Mouse (Mus musculus) intestine, postnatal 0 days (tissue): ENCODE measurements around the gene Fgd2. TPM values are rescaled to one million over a fixed set of nuclear protein-coding genes. Genes with fewer than 3 reads are reported as not detected.
"Not testable (repeated sequence)": the region's sequence is repeated elsewhere in the genome, so short reads cannot be mapped to it uniquely, and the experiment has no call there.

Experiments used
- ATAC-seq: fragments of 200-750 bp; cut with Nextera tagmentation; 2 replicates; pipeline ENCODE4 v1.8.0; 2017; ENCODE audit warnings: mild to moderate bottlenecking, moderate TSS enrichment, moderate library complexity
- H3K27ac ChIP-seq: fragments of 300-500 bp; sonication (generic); 2 replicates; pipeline ENCODE4 v1.5.1; 2014; ENCODE audit warnings: mild to moderate bottlenecking, low read depth, low read length, moderate library complexity
- H3K27me3 ChIP-seq: fragments of 300-500 bp; sonication (generic); replicated peaks from 2 replicates; pipeline ENCODE4 v1.6.1; 2014; ENCODE audit warnings: low read length, mixed read lengths; ENCODE audit not compliant: control insufficient read depth, insufficient read depth
- H3K36me3 ChIP-seq: fragments of 300-500 bp; sonication (generic); 2 replicates; pipeline ENCODE4 v1.6.1; 2014; ENCODE audit warnings: mild to moderate bottlenecking, moderate library complexity; ENCODE audit not compliant: control insufficient read depth, insufficient read depth
- H3K4me1 ChIP-seq: fragments of 300-500 bp; sonication (generic); replicated peaks from 2 replicates; pipeline ENCODE4 v1.6.1; 2014; ENCODE audit warnings: antibody characterized with exemption, low read length, mixed read lengths; ENCODE audit not compliant: control insufficient read depth, insufficient read depth
- H3K4me2 ChIP-seq: fragments of 300-500 bp; sonication (generic); replicated peaks from 2 replicates; pipeline ENCODE4 v1.6.1; 2014; ENCODE audit warnings: low read depth, mild to moderate bottlenecking, moderate library complexity
- H3K4me3 ChIP-seq: fragments of 300-500 bp; sonication (generic); 2 replicates; pipeline ENCODE4 v1.5.1; 2014; ENCODE audit warnings: low read depth, low read length
- H3K9ac ChIP-seq: fragments of 300-500 bp; sonication (generic); 2 replicates; pipeline ENCODE4 v1.6.1; 2014; ENCODE audit warnings: mild to moderate bottlenecking, low read depth, low read length
- H3K9me3 ChIP-seq: fragments of 300-500 bp; sonication (generic); 2 replicates; pipeline ENCODE4 v1.6.1; 2016; ENCODE audit warnings: mixed run types; ENCODE audit not compliant: control insufficient read depth
- CTCF ChIP-seq: sonication (generic); IDR thresholded peaks from 2 replicates; pipeline ENCODE4 v1.5.1; 2016; ENCODE audit warnings: low read depth, mild to moderate bottlenecking, control low read depth, antibody characterized with exemption, moderate library complexity
- WGBS: fragments of 180-500 bp; shearing (Covaris S2); extraction: QIAGEN DNeasy Blood & Tissue Kit; methylation state at CpG from one replicate; pipeline ENCODE4 v1.1.7; 2014; 5-methylcytosine and 5-hydroxymethylcytosine counted together
- polyA plus RNA-seq: library from polyadenylated mRNA; unstranded; fragments of >200 nt; fragmentation: Nextera tagmentation; extraction: Ambion mirVana; gene quantifications from 2 replicates; pipeline ENCODE4 v1.2.1, GENCODE M21; 2015

The Fgd2 gene
- polyA plus RNA-seq, 1 experiment from 2014 or later = 4.9 TPM

DNA sequence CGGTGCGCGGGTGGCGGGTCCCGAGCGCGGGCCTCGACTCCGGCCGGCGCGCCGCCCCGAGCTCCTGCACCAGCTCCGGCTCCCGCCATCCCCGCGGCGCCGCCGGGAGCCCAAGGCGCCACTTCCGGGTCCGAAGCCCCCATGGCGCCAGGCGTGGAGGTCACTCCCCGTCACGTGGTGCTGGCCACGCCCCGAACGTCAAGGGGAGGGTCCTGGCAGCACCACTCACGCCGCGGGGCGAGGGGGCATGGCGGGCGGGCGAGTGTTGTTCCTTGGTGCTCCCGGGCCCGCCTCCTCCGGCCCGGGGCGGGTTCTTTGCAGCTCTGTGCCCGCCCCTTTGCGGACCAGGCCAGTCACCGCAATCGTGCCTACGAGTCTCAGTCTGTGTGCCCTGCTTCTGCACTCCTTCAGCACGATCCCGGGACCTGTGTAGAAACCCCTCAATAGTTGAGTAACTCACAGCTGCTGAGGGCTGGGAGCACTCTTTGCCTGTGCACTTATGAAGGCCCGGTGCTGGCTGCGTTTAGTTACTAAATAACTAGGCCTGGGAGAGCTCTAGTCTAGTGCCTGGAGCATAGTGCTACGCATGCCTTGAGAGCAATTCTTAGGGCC lies 13.0 kb upstream of the Fgd2 start, which contains the start of gene Mtch1:
TSS of gene Mtch1 (minus strand) at position 290 of the 612 bp plus-strand sequence.
- Histone ChIP-seq H3K27ac (peak within 1 kb of the TSS; percentile 91), H3K36me3 (0 out of 2 replicates have a peak, but pooled peaks cover 17% of the 10 kb centered on the region), H3K27me3 (no peaks in the 10 kb centered on the region), H3K9me3 (no peaks in the 10 kb centered on the region), H3K4me3 (peak within 1 kb of the TSS; percentile 92), H3K9ac (peak within 1 kb of the TSS; percentile 90), H3K4me1 (peaks cover 11% of the 10 kb centered on the region; the same call in 1 of the 2 replicates), H3K4me2 (peak within 1 kb of the TSS; percentile 80)
- WGBS = under 1% methylated on average over 27 of the region's 53 CpGs
- TF ChIP-seq CTCF = no peak
- peak; percentile 98 for ATAC-seq

- ATAC-seq = no peak
- Histone ChIP-seq H3K9ac (no peak overlapping the region), H3K27me3 (no peaks in the 10 kb centered on the region), H3K4me2 (no peak overlapping the region), H3K27ac (no peak overlapping the region), H3K4me3 (no peak overlapping the region), H3K9me3 (no peaks in the 10 kb centered on the region), H3K4me1 (peaks cover 11% of the 10 kb centered on the region; the same call in 1 of the 2 replicates), H3K36me3 (0 out of 2 replicates have a peak, but pooled peaks cover 6% of the 10 kb centered on the region)
- no peak for TF ChIP-seq CTCF
- 61% methylated on average over 2 of the region's 2 CpGs for WGBS
Measured at GRCm38 (mm10) chr17:29348996-29349395, 11.7 kb upstream of the Fgd2 start.

DNA sequence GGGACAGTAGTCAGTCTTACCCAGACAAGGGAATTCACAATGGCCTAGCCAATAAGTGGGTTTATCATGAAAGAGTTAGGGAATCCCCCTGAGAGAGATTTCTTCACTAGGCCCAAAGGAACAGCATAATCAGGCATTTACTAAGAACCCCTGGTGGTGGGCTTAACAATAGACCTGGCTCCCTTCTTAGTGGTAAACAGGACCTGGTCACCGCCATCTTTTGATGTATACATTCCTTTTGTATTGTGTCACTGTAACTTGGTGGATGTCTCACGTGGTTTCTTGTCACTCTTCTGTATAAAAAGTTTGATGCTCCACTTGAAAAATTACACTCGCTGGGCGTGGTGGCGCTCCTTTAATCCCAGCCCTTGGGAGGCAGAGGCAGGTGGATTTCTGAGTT lies 9.7 kb upstream of the Fgd2 start:
- ATAC-seq, H3K36me3 ChIP-seq, H3K27ac ChIP-seq, H3K4me3 ChIP-seq, H3K9me3 ChIP-seq, H3K9ac ChIP-seq, H3K4me2 ChIP-seq, H3K27me3 ChIP-seq: not testable (repeated sequence)
- WGBS = 83% methylated on average over 5 of the region's 5 CpGs
- H3K4me1 ChIP-seq = peaks cover 12% of the 10 kb centered on the region; the same call in 1 of the 2 replicates

DNA sequence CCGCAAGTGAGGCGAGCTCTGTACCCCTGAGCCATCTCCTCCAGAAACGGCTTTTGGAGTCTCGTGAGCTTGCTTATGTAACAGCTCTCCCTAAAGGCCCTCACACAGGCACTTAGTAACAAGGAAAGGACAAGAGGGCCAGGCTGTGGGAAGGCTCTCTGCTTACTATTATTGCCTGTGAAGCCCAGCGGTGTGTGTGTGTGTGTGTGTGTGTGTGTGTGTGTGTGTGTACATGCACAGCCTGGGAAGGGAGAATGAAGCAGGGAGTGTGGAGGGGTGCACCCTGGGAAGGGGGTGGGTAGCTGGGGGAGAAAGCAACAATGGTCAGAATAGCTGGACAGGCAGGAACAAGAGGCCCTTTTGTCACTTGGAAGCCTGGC lies 5.3 kb upstream of the Fgd2 start:
- no peak for TF ChIP-seq CTCF
- Histone ChIP-seq H3K4me2 (no peak overlapping the region), H3K36me3 (no peaks in the 10 kb centered on the region), H3K9ac (peak overlapping the region; percentile 26; the same call in 1 of the 2 replicates), H3K27me3 (no peaks in the 10 kb centered on the region), H3K4me3 (no peak overlapping the region), H3K27ac (peak overlapping the region; percentile 67), H3K4me1 (peaks cover 2% of the 10 kb centered on the region; the same call in 1 of the 2 replicates), H3K9me3 (no peaks in the 10 kb centered on the region)
- WGBS = 36% methylated on average over 5 of the region's 5 CpGs
- ATAC-seq = 0 out of 2 replicates have a peak, but pooled peaks have one; percentile 15

GRCm38 (mm10) chr17:29355841-29356478 lies 4.8 kb upstream of the Fgd2 start:
- ATAC-seq = peak; percentile 26
- Histone ChIP-seq H3K27me3 (no peaks in the 10 kb centered on the region), H3K27ac (peak overlapping the region; percentile 67), H3K4me3 (peak overlapping the region; percentile 16; the same call in 1 of the 2 replicates), H3K9me3 (no peaks in the 10 kb centered on the region), H3K4me2 (peak overlapping the region; percentile 60), H3K9ac (peak overlapping the region; percentile 26; the same call in 1 of the 2 replicates), H3K36me3 (no peaks in the 10 kb centered on the region), H3K4me1 (peaks cover 2% of the 10 kb centered on the region; the same call in 1 of the 2 replicates)
- TF ChIP-seq CTCF = no peak
- WGBS = 18% methylated on average over 17 of the region's 17 CpGs

- peak overlapping the region; percentile 26; the same call in 1 of the 2 replicates for H3K9ac ChIP-seq
- H3K4me3 ChIP-seq = peak overlapping the region; percentile 16; the same call in 1 of the 2 replicates
- peak; percentile 60 for ATAC-seq
- no peaks in the 10 kb centered on the region for H3K27me3 ChIP-seq
- H3K36me3 ChIP-seq = no peaks in the 10 kb centered on the region
- H3K4me1 ChIP-seq = peaks cover 2% of the 10 kb centered on the region; the same call in 1 of the 2 replicates
- TF ChIP-seq CTCF = no peak
- WGBS = 7% methylated on average over 11 of the region's 11 CpGs
- no peaks in the 10 kb centered on the region for H3K9me3 ChIP-seq
- H3K4me2 ChIP-seq = peak overlapping the region; percentile 60
- H3K27ac ChIP-seq = peak overlapping the region; percentile 67
Measured at GRCm38 (mm10) chr17:29356479-29356856, 4.2 kb upstream of the Fgd2 start.
